Mouse (Mus musculus) midbrain, embryonic 14.5 days (tissue): ENCODE results near the gene Zfp51. TPM values are rescaled to one million over a fixed set of nuclear protein-coding genes. Genes with fewer than 3 reads are reported as not detected.
"Not testable (repeated sequence)": the region's sequence is repeated elsewhere in the genome, so short reads cannot be mapped to it uniquely, and the experiment has no call there.

Source experiments
- ATAC-seq: fragments of 200-750 bp; cut with Nextera tagmentation; 2 replicates; pipeline ENCODE4 v1.8.0; 2017; ENCODE audit warnings: moderate number of reproducible peaks, moderate library complexity; ENCODE audit not compliant: low FRiP score, low TSS enrichment
- DNase-seq: peaks from one replicate; pipeline ENCODE4 v3.0.0-alpha.2; 2015
- H3K27ac ChIP-seq: fragments of 300-500 bp; sonication (generic); replicated peaks from 2 replicates; pipeline ENCODE4 v1.5.1; 2014; ENCODE audit warnings: mild to moderate bottlenecking, low read depth, low read length, moderate library complexity
- H3K27me3 ChIP-seq: fragments of 300-500 bp; sonication (generic); 2 replicates; pipeline ENCODE4 v1.6.1; 2014; ENCODE audit warnings: low read length, control low read depth, mixed read lengths; ENCODE audit not compliant: control insufficient read depth, insufficient read depth
- H3K36me3 ChIP-seq: fragments of 300-500 bp; sonication (generic); 2 replicates; pipeline ENCODE4 v1.6.1; 2014; ENCODE audit warnings: low read length, control low read depth; ENCODE audit not compliant: control insufficient read depth, insufficient read depth
- H3K4me1 ChIP-seq: fragments of 300-500 bp; sonication (generic); 2 replicates; pipeline ENCODE4 v1.6.1; 2014; ENCODE audit warnings: mild to moderate bottlenecking, antibody characterized with exemption, low read length, control low read depth; ENCODE audit not compliant: control insufficient read depth, insufficient read depth
- H3K4me2 ChIP-seq: fragments of 300-500 bp; sonication (generic); 2 replicates; pipeline ENCODE4 v1.6.1; 2014; ENCODE audit warnings: mild to moderate bottlenecking, low read length, moderate library complexity
- H3K4me3 ChIP-seq: fragments of 300-500 bp; sonication (generic); replicated peaks from 2 replicates; pipeline ENCODE4 v1.5.1; 2014; ENCODE audit warnings: low read depth, low read length
- H3K9ac ChIP-seq: fragments of 300-500 bp; sonication (generic); replicated peaks from 2 replicates; pipeline ENCODE4 v1.6.1; 2014; ENCODE audit warnings: mild to moderate bottlenecking, low read length, moderate library complexity
- H3K9me3 ChIP-seq: fragments of 300-500 bp; sonication (generic); 2 replicates; pipeline ENCODE4 v1.6.1; 2016; ENCODE audit warnings: low read length, control low read depth, mixed read lengths; ENCODE audit not compliant: control insufficient read depth
- WGBS: fragments of 180-500 bp; shearing (Covaris S2); extraction: QIAGEN DNeasy Blood & Tissue Kit; methylation state at CpG from one replicate; pipeline ENCODE4 v1.1.7; 2014; 5-methylcytosine and 5-hydroxymethylcytosine counted together
- polyA plus RNA-seq: library from polyadenylated mRNA; unstranded; fragments of >200 nt; fragmentation: Nextera tagmentation; extraction: Ambion mirVana; gene quantifications from 2 replicates; pipeline ENCODE4 v1.2.1, GENCODE M21; 2014

Gene Zfp51
- 13.9 and 17.5 TPM in 2 replicates for polyA plus RNA-seq

DNA sequence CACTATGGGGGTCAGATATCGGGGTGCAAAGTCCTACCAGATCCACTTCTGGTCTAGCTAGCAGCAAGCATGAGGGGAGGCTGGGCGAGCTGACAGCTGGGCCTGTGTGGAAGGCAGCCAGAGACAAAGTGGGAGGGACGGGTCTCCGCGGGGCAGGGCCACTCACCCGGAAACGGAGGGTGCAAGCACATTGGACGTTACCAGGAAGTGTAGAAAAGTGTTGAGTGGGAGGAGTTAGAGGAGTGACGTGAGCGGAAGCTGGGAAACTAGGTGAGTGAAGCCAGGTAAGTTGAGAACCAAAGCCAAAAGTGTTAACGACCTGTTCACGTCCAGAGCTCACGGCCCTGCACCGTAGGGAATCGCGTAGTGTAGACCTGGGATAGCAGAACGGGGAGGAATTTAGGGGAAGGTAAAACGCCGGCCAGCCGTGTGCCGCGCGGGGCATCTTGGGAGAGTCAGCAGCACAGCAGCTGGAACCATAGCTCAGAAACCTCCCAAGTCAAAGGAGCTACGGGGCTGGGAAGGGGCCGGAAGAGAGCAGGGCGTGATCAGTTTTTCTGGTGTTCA is at the start of gene Zfp51:
Gene Zfp51 (plus strand): TSS at position 237 of the 567 bp plus-strand sequence.
- WGBS = under 1% methylated on average over 26 of the region's 26 CpGs
- peak within 1 kb of the TSS; percentile 59 for H3K4me3 ChIP-seq
- no peaks in the 10 kb centered on the region for H3K27me3 ChIP-seq
- H3K27ac ChIP-seq = peak within 1 kb of the TSS; percentile 77
- H3K36me3 ChIP-seq = peaks cover 6% of the 10 kb centered on the region; the same call in 1 of the 2 replicates
- peak; percentile 91 for DNase-seq
- peak; percentile 99 for ATAC-seq
- H3K9ac ChIP-seq = peak within 1 kb of the TSS; percentile 52
- peaks cover 6% of the 10 kb centered on the region for H3K4me1 ChIP-seq
- H3K9me3 ChIP-seq = no peaks in the 10 kb centered on the region
- peak within 1 kb of the TSS; percentile 64 for H3K4me2 ChIP-seq

DNA sequence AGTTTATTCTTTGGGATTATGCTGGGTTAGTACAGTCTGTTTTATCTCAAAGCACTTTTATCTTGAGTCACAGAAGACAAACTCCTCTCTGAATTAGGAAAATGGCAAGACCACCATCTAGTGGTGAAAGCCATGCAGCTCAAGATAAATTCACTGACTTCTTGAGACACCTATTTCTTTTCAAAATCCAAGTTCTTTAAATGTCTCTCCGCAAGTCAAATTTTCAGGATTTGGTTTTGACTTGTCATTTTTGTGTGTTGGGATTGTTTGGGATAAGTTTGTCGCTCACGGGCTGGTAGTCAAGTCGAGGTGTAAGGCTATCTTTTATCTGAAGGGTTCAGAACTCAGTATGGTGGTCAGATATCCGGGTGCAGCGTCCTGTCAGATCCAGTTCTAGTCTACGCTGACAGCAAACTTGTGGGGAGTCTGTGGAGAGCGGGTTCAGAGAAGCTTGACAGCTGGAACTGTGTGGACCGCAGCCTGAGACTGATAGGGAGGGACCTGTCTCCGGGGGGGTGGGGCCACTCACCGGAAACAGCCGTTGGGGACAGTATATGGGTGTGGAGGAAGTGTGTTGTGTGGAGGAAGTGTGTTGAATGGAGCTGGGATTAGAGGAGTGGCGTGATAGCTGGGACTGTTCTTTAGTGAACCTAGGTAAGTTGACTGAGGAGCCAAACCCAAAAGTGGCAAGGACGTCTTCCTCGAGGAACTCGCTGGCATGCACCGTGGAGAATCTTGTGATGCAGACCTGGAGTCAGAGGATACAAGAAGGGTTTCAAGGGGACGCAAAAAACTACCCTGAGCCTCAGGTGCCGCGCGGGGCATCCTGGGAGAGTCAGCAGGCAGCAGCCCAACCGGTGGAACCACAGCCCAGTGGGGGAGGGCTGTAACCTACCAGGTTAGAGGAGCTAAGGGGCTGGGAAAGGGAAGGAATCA is 27.2 kb upstream of the Zfp51 start, which contains the start of gene Zfp54:
Gene Zfp54 (plus strand): TSS at position 564 of the 936 bp plus-strand sequence.
- under 1% methylated on average over 22 of the region's 22 CpGs for whole genome bisulfite sequencing
- no peaks in the 10 kb centered on the region for H3K36me3 ChIP-seq
- H3K27me3 ChIP-seq = no peaks in the 10 kb centered on the region
- ATAC-seq = peak; percentile 90
- H3K9ac ChIP-seq = peak within 1 kb of the TSS; percentile 58
- peaks cover 11% of the 10 kb centered on the region for H3K4me1 ChIP-seq
- DNase-seq = peak; percentile 81
- H3K9me3 ChIP-seq = no peaks in the 10 kb centered on the region
- peak within 1 kb of the TSS; percentile 43 for H3K4me3 ChIP-seq
- peak within 1 kb of the TSS; percentile 88 for H3K4me2 ChIP-seq
- peak within 1 kb of the TSS; percentile 17; the same call in 1 of the 2 replicates for H3K27ac ChIP-seq

DNA sequence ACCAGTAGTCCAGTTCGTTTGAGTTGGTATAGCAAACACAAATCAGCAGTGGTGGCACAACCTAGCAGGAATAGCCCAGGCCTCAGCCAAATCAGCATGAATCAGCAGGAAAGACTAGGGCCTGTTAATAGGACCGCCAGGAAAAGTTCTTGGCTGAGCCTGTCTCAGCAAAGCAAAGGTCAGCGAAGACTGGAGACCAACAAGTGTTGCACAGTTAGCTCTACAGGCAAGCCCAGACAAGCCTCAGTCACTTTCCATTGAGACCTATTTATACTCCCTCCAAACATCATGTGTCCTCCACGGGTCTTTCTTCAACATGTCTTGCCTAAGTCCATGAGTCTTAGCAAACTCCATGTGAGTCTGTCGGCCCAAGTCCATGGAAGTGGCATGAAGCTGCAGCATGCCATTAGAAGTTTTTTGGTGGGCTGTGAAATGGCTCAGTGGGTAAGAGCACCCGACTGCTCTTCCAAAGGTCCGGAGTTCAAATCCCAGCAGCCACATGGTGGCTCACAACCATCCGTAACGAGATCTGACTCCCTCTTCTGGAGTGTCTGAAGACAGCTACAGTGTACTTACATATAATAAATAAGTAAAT is 11.3 kb upstream of the Zfp51 start:
- not testable (repeated sequence) for H3K4me2 ChIP-seq, H3K9ac ChIP-seq, H3K9me3 ChIP-seq, H3K4me3 ChIP-seq, H3K4me1 ChIP-seq, H3K27ac ChIP-seq, H3K27me3 ChIP-seq, H3K36me3 ChIP-seq, ATAC-seq, DNase-seq
- WGBS = 74% methylated on average over 9 of the region's 9 CpGs

DNA sequence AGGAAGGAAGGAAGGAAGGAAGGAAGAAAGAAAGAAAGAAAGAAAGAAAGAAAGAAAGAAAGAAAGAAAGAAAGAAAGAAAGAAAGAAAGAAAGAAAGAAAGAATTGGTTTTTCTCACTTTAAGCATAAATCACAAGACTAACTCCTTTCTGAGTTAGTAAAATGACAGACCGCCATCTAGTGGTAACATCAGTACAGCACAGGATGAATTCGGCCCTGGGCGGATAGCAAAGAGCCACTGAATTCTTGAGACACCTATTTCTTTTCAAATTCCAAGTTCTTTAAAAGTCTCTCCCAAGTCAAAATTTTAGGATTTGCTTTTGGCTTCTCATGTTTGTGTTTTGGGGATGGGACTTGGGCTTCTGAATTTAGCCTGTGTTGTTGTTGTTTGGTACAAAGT is 505 bp upstream of the Zfp51 start:
- DNase-seq (peak; percentile 93), ATAC-seq (peak; percentile 81)
- peak overlapping the region; percentile 59 for H3K4me3 ChIP-seq
- H3K9me3 ChIP-seq = no peaks in the 10 kb centered on the region
- H3K4me2 ChIP-seq = peak overlapping the region; percentile 64
- 0% methylated on average over 3 of the region's 3 CpGs for WGBS
- H3K27me3 ChIP-seq = no peaks in the 10 kb centered on the region
- H3K36me3 ChIP-seq = peaks cover 6% of the 10 kb centered on the region; the same call in 1 of the 2 replicates
- peak overlapping the region; percentile 52; the same call in 1 of the 2 replicates for H3K9ac ChIP-seq
- peaks cover 6% of the 10 kb centered on the region for H3K4me1 ChIP-seq
- H3K27ac ChIP-seq = peak overlapping the region; percentile 77

DNA sequence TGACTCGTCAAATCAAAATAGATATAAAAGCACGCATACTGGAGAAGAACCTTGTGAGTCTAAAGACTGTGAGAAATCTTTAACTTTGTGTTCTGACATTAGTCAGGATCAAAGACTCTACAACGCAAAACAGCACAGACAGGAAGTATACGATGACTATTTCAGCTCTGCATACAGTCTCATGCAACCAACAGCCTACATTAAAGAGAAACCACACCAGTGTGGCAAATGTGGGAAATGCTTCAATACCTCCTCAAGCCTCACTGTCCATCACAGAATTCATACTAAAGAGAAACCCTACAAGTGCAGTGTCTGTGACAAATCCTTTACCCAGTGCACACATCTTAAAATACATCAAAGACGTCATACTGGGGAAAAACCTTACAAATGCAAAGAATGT is 13.4 kb downstream of the Zfp51 start:
- H3K36me3 ChIP-seq = peaks cover 59% of the 10 kb centered on the region
- no peak overlapping the region for H3K4me3 ChIP-seq
- H3K9me3 ChIP-seq = no peaks in the 10 kb centered on the region
- no peak overlapping the region for H3K27ac ChIP-seq
- ATAC-seq (no peak), DNase-seq (no peak)
- no peaks in the 10 kb centered on the region for H3K27me3 ChIP-seq
- H3K9ac ChIP-seq = no peak overlapping the region
- WGBS = 82% methylated on average over 5 of the region's 5 CpGs
- no peaks in the 10 kb centered on the region for H3K4me1 ChIP-seq
- no peak overlapping the region for H3K4me2 ChIP-seq

DNA sequence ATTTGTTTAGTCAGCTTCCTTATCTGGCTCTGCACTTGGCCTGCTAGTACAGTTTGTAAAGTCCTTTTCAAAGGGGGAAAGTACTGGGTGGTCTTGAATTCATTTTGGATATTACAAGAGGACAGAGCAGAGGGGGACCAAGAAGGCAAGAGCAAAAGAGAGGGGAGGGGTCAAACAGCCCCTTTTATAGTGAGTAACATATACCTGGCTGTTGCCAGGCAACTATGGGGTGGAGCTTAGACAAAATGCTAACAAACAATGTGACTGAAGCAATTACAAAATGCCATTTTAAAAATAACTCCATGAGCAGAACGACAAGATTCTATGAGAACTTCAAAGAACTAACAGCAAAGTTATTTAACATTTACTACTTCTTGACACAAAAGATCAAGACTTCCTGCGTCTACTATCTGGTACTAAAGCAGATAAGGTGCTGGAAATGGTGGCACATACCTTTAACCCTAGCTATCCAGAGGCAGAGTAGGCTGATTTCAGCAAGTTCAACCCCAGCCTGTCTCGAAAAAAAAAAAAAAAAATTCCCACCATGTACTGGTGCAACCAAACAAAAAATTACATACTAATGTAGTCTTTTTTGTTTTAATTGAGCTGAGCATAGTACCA is 22.0 kb downstream of the Zfp51 start:
- 77% methylated on average over 3 of the region's 3 CpGs for WGBS

DNA sequence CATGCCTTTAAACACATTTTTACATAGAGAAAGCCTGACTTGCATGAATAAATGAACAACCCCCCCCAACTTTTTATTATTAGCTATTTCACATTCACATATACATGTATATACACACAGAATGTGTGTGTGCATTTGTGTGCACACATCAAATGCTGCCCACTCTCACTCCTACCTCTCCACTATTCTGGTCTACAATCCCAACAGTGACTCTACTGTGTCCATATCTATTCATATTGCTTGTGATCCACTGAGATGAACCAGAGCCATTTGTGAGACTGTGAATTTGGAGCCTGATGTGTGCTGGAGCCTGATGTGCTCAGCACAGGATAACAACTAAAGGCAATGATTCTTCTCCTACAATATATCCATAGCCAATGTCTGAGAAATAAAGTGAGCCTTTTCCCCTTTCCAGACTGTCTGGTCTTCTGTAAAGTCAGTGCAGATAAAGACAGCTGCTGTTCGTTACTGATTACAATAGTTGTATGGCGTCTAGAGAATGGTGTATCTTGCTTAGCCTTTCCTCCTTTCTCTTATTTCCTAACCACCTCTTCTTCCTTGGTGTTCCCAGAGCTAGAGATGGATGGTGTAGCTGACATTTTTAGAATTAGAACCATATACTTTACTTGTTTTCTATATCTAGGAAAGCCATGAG is 22.6 kb downstream of the Zfp51 start:
- Histone ChIP-seq H3K4me3 (no peak overlapping the region), H3K9ac (no peak overlapping the region), H3K27ac (no peak overlapping the region), H3K27me3 (no peaks in the 10 kb centered on the region), H3K36me3 (no peaks in the 10 kb centered on the region), H3K4me1 (no peaks in the 10 kb centered on the region), H3K9me3 (no peaks in the 10 kb centered on the region), H3K4me2 (no peak overlapping the region)
- ATAC-seq (no peak), DNase-seq (no peak)
- WGBS = 81% methylated on average over 2 of the region's 2 CpGs

More for the DNA sequence above, 22.0 kb downstream of the Zfp51 start:
- no peaks in the 10 kb centered on the region for H3K4me1 ChIP-seq
- H3K27ac ChIP-seq = no peak overlapping the region
- no peak for DNase-seq
- no peak overlapping the region for H3K9ac ChIP-seq
- no peak overlapping the region for H3K4me2 ChIP-seq
- no peaks in the 10 kb centered on the region for H3K27me3 ChIP-seq
- H3K4me3 ChIP-seq = no peak overlapping the region
- no peak for ATAC-seq
- H3K9me3 ChIP-seq = no peaks in the 10 kb centered on the region
- no peaks in the 10 kb centered on the region for H3K36me3 ChIP-seq
